Mouse (Mus musculus) embryonic stem cell, embryonic (primary cell): ENCODE measurements around the gene BC048403.

Experiments used
- CTCF ChIA-PET, 4 experiments: fragments of 300-600 bp in 2 of 4; fragments of 350-600 bp in 2 of 4; sonication (Branson Sonifier 250); formaldehyde crosslinking; loops; one replicate each; lab custom pipeline; 2022; ENCODE audit warnings: inconsistent platforms in 2 of 4; lab: Charles Lee
- POLR2A ChIA-PET, 4 experiments: fragments of 300-600 bp in 2 of 4; fragments of 350-600 bp in 2 of 4; sonication (Branson Sonifier 250); formaldehyde crosslinking; loops; one replicate each; lab custom pipeline; 2022; ENCODE audit warnings: antibody characterized with exemption in 4 of 4, inconsistent platforms in 1 of 4; lab: Charles Lee

The BC048403 gene

DNA sequence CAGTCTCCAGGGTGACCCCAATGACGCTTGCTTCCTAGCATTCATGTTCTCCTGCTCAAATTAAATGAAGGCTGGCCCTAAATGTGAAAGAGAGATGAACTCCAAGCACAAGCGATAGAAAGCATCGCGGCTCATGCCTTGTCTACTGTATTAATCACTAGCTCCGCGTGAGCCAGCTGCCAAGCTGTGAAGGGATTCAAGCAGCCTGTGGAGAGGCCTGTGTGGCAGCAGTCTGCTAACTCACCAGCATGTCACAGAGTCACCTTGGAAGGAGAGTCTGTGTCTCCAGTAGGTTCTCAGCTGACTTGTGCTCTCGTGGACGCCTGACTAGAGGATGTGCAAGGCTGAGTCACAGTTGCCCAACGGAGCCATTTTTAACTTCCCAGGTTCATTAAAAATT lies 7.2 kb upstream of the BC048403 start:
- ChIA-PET CTCF (no interaction called here), POLR2A (no interaction called here)

- POLR2A ChIA-PET, result no interaction called here
- CTCF ChIA-PET, result no interaction called here
These were observed 2.5 kb upstream of the BC048403 start for GRCm38 (mm10) chr10:121737256-121737655.

- ChIA-PET CTCF (no interaction called here), POLR2A (interaction anchor here in 2 of 4 experiments (0.7 to 3.4 kb wide), 2 partner anchors 9 to 21 kb away, joined by 3 to 43 read pairs; no protein-coding TSS in a partner anchor)
These were observed 2.6 kb downstream of the BC048403 start for GRCm38 (mm10) chr10:121742336-121742735.

GRCm38 (mm10) chr10:121750175-121750574 lies 10.4 kb downstream of the BC048403 start:
- ChIA-PET CTCF (interaction anchor here (0.6 to 1.4 kb wide), 9 partner anchors 9 to 1013 kb away, joined by 3 to 11 read pairs (median 4); partner anchors contain the start of gene BC048403 (in 1 of the 4)), POLR2A (interaction anchor here (0.6 to 4.2 kb wide), 19 partner anchors 9 to 347 kb away, joined by 3 to 43 read pairs (median 4); partner anchors contain the start of genes BC048403 (in 4 of the 4), Rxylt1 (in 1 of the 4) and Xpot (in 1 of the 4))

DNA sequence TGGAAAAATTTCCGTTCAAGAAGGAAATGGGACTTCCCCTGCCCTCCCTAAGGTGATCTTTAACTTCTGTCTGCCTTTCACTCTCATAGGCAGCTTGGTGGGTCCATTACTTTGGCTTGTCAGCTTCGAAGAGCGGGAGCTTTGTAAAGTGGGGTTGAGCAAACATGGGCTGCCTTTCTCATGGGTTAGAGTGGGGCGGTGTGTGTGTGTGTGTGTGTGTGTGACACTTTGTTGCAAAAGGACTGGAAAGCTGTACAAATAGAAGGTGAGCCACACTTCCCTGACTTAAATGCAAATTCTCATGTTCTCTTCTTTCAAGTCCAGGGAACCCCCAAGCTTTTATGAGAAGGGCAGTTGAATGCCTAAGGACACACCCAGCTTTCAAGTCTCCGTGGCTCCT lies 14.5 kb downstream of the BC048403 start:
- CTCF ChIA-PET, result interaction anchor here in 3 of 4 experiments (0.6 to 2.0 kb wide), 9 partner anchors 8 to 301 kb away, joined by 3 to 7 read pairs (median 3); no protein-coding TSS in a partner anchor
- POLR2A ChIA-PET, result interaction anchor here in 2 of 4 experiments (0.5 to 2.4 kb wide), 9 partner anchors 9 to 131 kb away, joined by 3 to 17 read pairs (median 4); partner anchors contain the start of gene BC048403 (in 2 of the 2)

GRCm38 (mm10) chr10:121755822-121756221 lies 16.1 kb downstream of the BC048403 start:
- ChIA-PET CTCF (interaction anchor here in 1 of 4 experiments (0.8 kb wide), 1 partner anchor 296 kb away, joined by 3 read pairs; no protein-coding TSS in a partner anchor), POLR2A (no interaction called here)

- ChIA-PET CTCF (interaction anchor here in 1 of 4 experiments (0.8 kb wide), 1 partner anchor 295 kb away, joined by 3 read pairs; no protein-coding TSS in a partner anchor), POLR2A (interaction anchor here in 1 of 4 experiments (0.6 kb wide), 1 partner anchor 9 kb away, joined by 3 read pairs; no protein-coding TSS in a partner anchor)
These were observed 16.9 kb downstream of the BC048403 start for GRCm38 (mm10) chr10:121756677-121757076.

DNA sequence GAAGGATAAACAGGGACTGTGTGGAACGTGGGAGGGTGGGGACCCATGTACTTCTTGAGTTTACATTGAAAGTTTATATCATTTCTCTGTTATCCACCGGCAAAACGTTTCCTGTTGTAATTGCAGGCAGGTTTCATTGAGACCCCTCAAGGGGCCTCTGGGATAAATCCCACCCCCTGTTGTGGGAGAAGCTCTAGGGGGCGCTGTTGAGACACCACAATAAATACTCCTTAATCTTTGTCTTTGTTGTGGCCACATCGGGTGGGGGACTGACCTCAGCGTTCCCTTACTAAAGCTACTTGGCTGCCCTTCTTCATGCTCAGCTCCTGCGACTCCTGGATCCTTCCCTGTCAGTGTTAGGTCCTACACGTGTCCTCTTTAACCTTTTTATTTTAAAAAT lies 19.4 kb downstream of the BC048403 start:
- POLR2A ChIA-PET, result interaction anchor here in 2 of 4 experiments (1.0 to 2.0 kb wide), 4 partner anchors 9 to 920 kb away, joined by 3 to 6 read pairs (median 4); partner anchors contain the start of genes BC048403 (in 1 of the 2) and Ppm1h (in 1 of the 2)
- CTCF ChIA-PET, result interaction anchor here (0.6 to 1.8 kb wide), 16 partner anchors 8 to 785 kb away, joined by 3 to 10 read pairs (median 4); no protein-coding TSS in a partner anchor

GRCm38 (mm10) chr10:121762141-121762540 lies 22.4 kb downstream of the BC048403 start:
- CTCF ChIA-PET, result interaction anchor here in 2 of 4 experiments (0.6 to 0.7 kb wide), 2 partner anchors 8 to 14 kb away, joined by 3 read pairs; no protein-coding TSS in a partner anchor
- POLR2A ChIA-PET, result interaction anchor here in 2 of 4 experiments (0.7 to 1.3 kb wide), 3 partner anchors 9 to 67 kb away, joined by 3 read pairs; no protein-coding TSS in a partner anchor

- POLR2A ChIA-PET, result interaction anchor here in 3 of 4 experiments (0.7 to 2.3 kb wide), 4 partner anchors 9 to 42 kb away, joined by 3 to 7 read pairs (median 4); no protein-coding TSS in a partner anchor
- CTCF ChIA-PET, result interaction anchor here in 2 of 4 experiments (0.5 to 2.6 kb wide), 8 partner anchors 68 to 1581 kb away, joined by 3 to 6 read pairs (median 3); no protein-coding TSS in a partner anchor
These were observed 23.5 kb downstream of the BC048403 start for GRCm38 (mm10) chr10:121763191-121763590.

DNA sequence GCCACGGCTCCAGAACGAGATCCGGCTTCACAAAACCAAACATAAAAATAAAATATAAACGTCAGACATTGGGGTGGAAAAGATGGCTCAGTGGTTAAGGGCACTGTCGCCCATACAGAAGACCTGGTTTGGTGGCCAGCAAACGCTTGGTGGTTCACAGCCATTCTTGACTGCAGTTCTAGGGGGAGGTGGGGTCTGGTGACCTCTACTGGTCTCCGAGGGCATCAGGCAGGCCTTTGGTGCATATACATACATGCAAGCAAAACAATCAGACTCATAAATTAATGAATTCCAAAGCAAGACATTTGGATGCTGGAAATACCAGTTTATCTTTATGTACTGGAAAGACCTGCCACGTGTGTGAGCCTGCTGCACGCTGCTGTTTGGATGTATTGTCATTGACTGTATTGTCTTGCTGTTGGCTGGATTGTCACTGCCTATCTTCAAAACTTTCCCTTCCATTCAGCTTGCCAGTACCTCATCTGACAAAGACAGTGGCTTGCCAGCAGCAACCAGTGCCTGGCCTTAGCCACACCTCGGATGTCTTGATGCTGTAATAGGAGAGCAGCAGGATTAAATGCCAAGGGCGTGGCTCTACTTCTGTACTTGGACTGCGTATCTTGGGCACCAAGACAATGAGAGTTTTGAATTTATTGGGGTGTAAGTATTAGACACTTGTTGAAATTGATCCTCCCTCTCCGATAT lies 24.9 kb downstream of the BC048403 start:
- ChIA-PET POLR2A (interaction anchor here in 2 of 4 experiments (1.2 to 2.3 kb wide), 2 partner anchors 10 to 14 kb away, joined by 3 to 7 read pairs; no protein-coding TSS in a partner anchor), CTCF (interaction anchor here in 3 of 4 experiments (0.6 to 3.0 kb wide), 6 partner anchors 70 to 310 kb away, joined by 3 to 17 read pairs (median 5); no protein-coding TSS in a partner anchor)

- CTCF ChIA-PET, result interaction anchor here in 2 of 4 experiments (0.6 to 3.0 kb wide), 7 partner anchors 71 to 309 kb away, joined by 3 to 17 read pairs (median 6); no protein-coding TSS in a partner anchor
- POLR2A ChIA-PET, result interaction anchor here in 2 of 4 experiments (0.5 to 2.3 kb wide), 3 partner anchors 14 to 267 kb away, joined by 3 to 7 read pairs (median 3); no protein-coding TSS in a partner anchor
These were observed 25.7 kb downstream of the BC048403 start for GRCm38 (mm10) chr10:121765174-121766057.

DNA sequence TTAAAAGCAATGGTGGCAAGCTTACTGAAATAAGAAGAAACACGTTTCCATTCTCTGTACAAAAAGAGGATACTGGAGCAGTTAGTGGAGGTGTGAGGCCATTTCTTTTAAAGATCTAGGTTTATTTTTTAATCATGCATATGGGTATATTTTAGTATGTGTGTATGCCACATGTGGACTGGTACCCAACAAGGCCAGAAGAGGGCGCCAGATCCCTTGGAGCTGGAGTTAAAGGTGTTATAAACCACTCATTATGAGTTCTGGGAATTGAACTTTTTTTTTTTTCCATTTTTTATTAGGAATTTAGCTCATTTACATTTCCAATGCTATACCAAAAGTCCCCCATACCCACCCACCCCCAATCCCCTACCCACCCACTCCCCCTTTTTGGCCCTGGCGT lies 27.6 kb downstream of the BC048403 start:
- POLR2A ChIA-PET, result interaction anchor here in 2 of 4 experiments (0.6 to 1.0 kb wide), 3 partner anchors 73 to 1530 kb away, joined by 3 read pairs; no protein-coding TSS in a partner anchor
- CTCF ChIA-PET, result interaction anchor here in 3 of 4 experiments (0.6 to 3.0 kb wide), 26 partner anchors 8 to 330 kb away, joined by 3 to 17 read pairs (median 4); partner anchors contain the start of gene Rxylt1 (in 1 of the 3)

DNA sequence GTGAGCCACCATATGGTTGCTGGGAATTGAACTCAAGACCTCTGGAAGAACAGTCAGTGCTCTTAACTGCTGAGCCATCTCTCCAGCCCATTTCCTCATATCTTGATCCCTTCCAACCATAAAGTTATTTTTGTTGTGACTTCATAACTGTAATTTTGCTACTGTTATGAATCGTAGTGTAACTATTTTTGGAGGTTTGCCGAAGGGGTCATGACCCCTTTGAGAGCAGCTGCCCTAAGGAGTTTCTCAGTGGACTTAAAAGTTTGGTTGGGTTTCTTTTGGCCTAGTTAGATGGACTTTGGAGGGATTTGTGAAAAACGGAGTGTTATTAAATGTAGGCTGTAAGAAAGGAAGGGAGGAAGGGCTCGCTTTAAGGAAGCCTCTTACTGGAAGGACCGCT lies 30.0 kb downstream of the BC048403 start:
- POLR2A ChIA-PET, result no interaction called here
- CTCF ChIA-PET, result interaction anchor here in 1 of 4 experiments (1.1 kb wide), 1 partner anchor 282 kb away, joined by 6 read pairs; no protein-coding TSS in a partner anchor

DNA sequence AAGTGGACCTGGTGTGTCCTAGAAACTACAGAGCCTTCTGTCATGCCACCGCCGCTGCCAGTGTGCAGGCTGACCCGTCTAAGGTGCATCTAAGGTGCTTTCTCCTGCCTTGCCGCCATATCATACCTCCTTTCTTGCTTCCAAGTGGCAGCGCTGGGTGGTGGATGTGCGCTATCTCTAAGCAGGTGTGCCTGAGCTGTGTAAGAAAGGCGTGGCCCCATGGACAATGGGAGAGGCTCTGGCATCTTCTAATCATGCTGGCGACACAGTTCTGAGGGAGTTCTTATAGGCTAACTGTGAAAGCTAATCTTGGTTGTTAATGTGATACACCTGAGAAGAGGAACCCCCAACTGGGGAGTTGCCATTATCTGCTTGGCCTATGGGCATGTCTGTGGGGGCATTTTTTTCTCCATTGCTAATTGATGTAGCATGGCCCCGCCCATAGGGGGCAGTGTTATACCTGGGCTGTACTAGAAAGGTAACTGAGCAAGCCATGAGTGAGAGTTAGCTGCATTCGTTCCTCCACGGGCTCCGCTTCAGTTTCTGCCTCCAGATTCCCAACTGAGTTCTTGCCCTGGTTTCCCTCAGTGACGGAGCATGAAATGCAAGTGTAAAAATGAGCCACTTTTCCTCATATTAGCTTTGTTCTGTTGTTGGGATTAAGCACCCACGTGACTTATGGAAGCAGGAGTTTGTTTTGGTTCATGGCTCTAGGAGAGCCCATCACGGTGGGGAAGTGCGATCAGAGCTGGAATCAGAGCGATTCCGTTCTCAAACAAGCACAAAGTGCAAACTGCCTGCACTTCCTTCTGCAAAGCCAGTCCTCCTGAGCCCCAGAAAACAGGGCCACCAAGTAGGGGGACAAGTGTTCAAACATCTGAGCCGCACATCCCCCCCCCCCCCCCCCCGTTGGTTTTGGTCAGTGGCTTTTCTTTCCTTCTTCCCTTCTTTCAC lies 31.2 kb downstream of the BC048403 start:
- POLR2A ChIA-PET, result interaction anchor here in 2 of 4 experiments (0.6 to 1.6 kb wide), 4 partner anchors 10 to 1303 kb away, joined by 3 to 4 read pairs (median 4); partner anchors contain the start of gene BC048403 (in 1 of the 2)
- CTCF ChIA-PET, result interaction anchor here (0.6 to 1.6 kb wide), 15 partner anchors 13 to 413 kb away, joined by 3 to 11 read pairs (median 4); partner anchors contain the start of genes D930020B18Rik (in 1 of the 4) and Srgap1 (in 1 of the 4)

DNA sequence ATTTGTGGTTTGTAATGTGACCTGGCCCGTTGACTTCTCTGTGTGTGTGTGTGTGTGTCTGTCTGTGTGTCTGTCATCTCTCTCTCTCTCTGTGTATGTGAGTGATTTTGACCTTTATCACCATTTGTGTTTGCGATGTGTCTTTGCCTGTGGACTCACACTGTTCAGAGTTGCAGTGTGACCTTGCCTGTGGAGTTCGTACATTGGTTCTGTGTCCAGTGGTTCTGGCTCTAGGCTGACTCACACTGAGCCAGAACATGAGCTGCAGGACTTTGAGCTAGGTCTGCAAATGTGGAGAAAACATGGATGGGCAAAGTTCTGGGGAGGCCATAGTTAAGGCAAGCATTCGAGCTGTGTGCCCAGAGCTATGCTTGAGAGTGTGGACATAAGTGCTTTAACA lies 34.1 kb downstream of the BC048403 start:
- CTCF ChIA-PET, result interaction anchor here in 2 of 4 experiments (0.6 to 1.0 kb wide), 6 partner anchors 81 to 320 kb away, joined by 3 to 6 read pairs (median 4); no protein-coding TSS in a partner anchor
- POLR2A ChIA-PET, result interaction anchor here in 2 of 4 experiments (0.6 to 0.8 kb wide), 2 partner anchors 202 to 273 kb away, joined by 4 to 6 read pairs; no protein-coding TSS in a partner anchor
